ENCODE assay signal across 1 mouse cellular context in genomic region chr11:116619561-116619960, GRCm38 (mm10).
TF ChIP-seq lines count a peak whose summit lies in the region.

No protein-coding gene starts in this region.

TF ChIP-seq in MEL, 35 proteins besides CTCF, POLR2A, EP300 and RAD21:
- TF ChIP-seq ZKSCAN1 (IDR thresholded peaks at IDR 0.05; ENCODE audit: low read depth, low read length) (no peak), ETS1 (IDR thresholded peaks at IDR 0.05; ENCODE audit: low read depth, low read length) (no peak), MAX (IDR thresholded peaks at IDR 0.05; ENCODE audit: low read length) (no peak), E2F4 (IDR thresholded peaks at IDR 0.05; ENCODE audit: borderline replicate concordance, low read depth, low read length) (no peak), TBP (IDR thresholded peaks at IDR 0.05; ENCODE audit: low read depth, low read length) (no peak), MYC (IDR thresholded peaks at IDR 0.05; ENCODE audit: low read depth, low read length) (no peak), JUND (IDR thresholded peaks at IDR 0.05; ENCODE audit: low read depth, low read length) (no peak), GABPA (IDR thresholded peaks at IDR 0.05; ENCODE audit: low read depth, low read length) (no peak), KAT2A (conservative IDR thresholded peaks at IDR 0.05; ENCODE audit: low read depth, low read length) (no peak), SIN3A (IDR thresholded peaks at IDR 0.05; ENCODE audit: low read length) (no peak), USF2 (IDR thresholded peaks at IDR 0.05; ENCODE audit: borderline replicate concordance in 1 of 2, insufficient read depth in 1 of 2, low read depth in 1 of 2, low read length in 2 of 2) (no peak), NRF1 (IDR thresholded peaks at IDR 0.05; ENCODE audit: insufficient read depth, low read depth, low read length, poor library complexity, severe bottlenecking) (no peak), MEF2A (IDR thresholded peaks at IDR 0.05; ENCODE audit: extremely low read depth, insufficient replicate concordance, low read depth, low read length, poor library complexity, severe bottlenecking) (no peak), USF1 (IDR thresholded peaks at IDR 0.05; ENCODE audit: low read depth, low read length) (no peak), HCFC1 (IDR thresholded peaks at IDR 0.05; ENCODE audit: low read depth, low read length) (no peak), POLR2AphosphoS5 (IDR thresholded peaks at IDR 0.05; ENCODE audit: borderline replicate concordance, low read depth, low read length) (no peak)
TF ChIP-seq in MEL: peak in this region for 0.
